Mouse (Mus musculus) small intestine, adult 10 weeks (tissue): ENCODE measurements around the gene Hnrnpa2b1. TPM values are rescaled to one million over a fixed set of nuclear protein-coding genes. Genes with fewer than 3 reads are reported as not detected.

Experiments
- polyA plus RNA-seq: library from polyadenylated mRNA; stranded (reverse); fragments of 350-450 nt; fragmentation: Illumina TruSeq; extraction: RNeasy Lipid Tissue Mini Kit (QIAGEN cat#74804); gene quantifications from one replicate; pipeline ENCODE4 v1.2.3, GENCODE M21; 2014; ENCODE audit warnings: low replicate concordance

Gene Hnrnpa2b1
- polyA plus RNA-seq = 2,911 TPM

DNA sequence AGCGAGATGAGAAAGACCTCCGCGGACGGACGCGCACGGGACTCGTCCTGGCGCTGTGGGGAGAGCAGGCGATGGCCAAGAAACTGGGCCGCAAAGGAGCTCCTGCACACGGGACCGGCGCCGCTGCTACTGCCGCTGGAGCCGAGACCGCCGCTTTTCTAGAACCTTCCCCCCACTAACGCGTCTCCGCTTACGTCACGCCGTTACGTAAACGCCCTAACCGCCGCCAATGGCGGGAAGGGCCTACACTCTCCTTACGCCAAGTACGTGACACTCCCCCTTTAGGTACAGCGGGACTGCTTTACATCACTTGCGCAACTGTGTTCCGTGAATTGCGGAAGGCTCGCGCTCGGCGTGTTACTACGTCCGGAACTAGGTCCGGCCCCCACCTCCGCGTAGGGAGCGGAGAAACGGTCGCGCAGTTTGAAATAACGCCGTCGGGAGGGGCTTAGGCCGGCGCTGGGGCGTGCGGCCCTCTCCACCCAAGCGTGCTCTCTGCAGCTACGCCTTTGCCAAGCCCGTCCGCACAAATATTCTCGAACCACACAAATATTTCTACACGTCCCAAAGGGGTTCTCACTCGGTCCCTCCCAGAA, at the start of gene Hnrnpa2b1:
Gene Hnrnpa2b1, minus strand, starts transcription at position 180 of the 596 bp plus-strand sequence.

DNA sequence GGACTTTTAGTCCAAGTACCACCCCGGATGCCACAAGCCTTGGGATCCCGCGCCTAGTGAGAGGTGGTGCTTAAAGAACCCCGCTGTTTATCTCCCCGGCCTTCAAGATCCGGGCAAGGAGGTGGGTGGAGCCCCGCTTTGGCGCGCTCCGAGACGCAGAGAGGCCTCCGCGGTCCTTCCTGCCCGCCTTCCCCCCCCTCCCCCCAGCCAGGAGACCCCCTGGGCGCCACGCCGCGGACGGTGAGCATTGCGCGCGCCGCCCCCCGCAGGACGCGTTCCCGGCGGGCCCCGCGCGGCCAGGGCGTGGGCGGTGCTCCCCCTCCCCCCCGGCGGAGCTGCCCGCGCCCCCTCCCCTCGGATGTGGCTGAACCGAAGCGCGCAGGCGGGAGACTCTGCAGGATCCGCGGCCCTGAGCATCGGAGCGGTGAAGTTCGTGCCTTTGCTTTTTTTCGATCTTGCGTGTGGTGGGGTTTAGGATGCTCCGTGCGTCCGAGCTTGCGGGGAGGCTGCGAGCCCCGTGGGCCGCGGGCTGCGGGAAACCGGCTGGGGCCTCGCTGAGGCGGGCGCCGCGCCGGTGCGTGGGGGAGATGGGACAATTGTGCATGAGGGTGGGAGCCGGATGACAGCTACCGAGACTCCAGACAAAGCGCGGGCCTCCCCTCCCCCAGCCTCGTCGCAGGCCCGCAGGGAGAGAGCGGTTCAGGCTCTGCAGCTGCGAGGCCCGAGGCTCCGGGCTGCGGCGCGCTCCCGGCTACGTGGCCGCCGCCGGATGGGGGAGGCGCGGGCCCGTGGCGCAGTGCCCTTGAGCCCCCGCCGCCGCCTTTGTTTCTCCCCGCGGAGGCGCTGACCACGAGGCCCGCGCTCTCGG, 851 bp upstream of the Hnrnpa2b1 start, which contains the start of gene Cbx3:
Gene Cbx3, plus strand, starts transcription at position 50 of the 868 bp plus-strand sequence.

DNA sequence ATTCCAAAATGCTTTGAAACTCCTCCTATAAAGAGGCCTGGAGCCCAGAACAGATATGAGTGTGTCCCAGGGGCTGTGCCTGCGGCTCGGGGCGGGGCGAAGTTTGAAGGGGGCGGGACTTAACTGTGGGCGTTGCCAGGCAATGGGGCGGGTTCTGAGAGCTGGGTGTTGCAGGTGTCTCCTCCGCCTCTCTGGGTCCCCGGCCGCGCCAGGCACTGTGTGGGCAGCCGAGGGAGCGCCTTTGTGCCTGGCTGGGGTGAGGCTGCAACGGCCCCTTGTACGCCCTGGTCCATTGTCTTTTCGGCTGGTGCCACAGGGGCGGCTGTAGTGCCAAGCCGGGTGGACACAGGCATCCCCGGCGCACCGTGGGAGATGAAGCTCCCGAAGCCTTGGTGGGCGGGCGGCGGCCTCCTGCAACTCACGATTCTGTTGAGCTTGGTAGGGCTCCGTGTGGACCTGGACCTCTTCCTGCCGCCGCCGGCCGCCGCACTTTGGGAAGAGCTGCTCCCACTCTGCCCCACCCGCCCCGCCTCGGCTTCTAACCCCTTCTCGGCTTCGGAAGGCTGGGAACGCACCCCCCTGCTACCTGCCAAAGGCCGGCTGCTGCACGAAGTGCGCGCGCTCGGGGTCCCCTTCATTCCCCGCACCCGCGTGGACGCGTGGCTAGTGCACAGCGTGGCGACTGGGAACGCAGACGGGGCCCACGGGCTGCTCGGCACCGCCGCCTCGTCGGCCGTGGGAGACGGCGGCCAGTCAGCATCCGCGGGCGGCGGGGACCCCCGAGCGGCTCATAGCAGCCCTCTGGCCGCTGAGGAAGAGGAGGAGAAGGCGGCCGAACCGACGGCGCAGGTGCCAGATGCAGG, 36.9 kb downstream of the Hnrnpa2b1 start, which contains the start of gene Nfe2l3:
Gene Nfe2l3, plus strand, starts transcription at position 136 of the 863 bp plus-strand sequence.

Other genes with a start within 250 kb of the Hnrnpa2b1 start
- 0.63 TPM for gene Nfe2l3, start 37.2 kb downstream of the Hnrnpa2b1 start, polyA plus RNA-seq
- 211 TPM for gene Cbx3, start 466 bp upstream of the Hnrnpa2b1 start, polyA plus RNA-seq
- 26.7 TPM for gene Snx10, start 54.0 kb upstream of the Hnrnpa2b1 start, polyA plus RNA-seq